Mouse (Mus musculus): Measurements from ENCODE around the gene Obsl1. TPM values are rescaled to one million over a fixed set of nuclear protein-coding genes. Genes with fewer than 3 reads are reported as not detected.

The Obsl1 gene
- polyA plus RNA-seq, 1 experiment from 2014 or later = 48.0 TPM

GRCm38 (mm10) chr1:75521321-75522031, 15.2 kb upstream of the Obsl1 start, which contains the start of gene Stk11ip:
Gene Stk11ip (plus strand): TSS chr1:75521529.
- H3K4me2 ChIP-seq (ENCODE audit: low read depth, low read length) = peak within 1 kb of the TSS; percentile 74
- peak; percentile 98 for ATAC-seq (ENCODE audit: low read depth)
- peak within 1 kb of the TSS; percentile 98 for H3K27ac ChIP-seq (ENCODE audit: low read length)
- peak within 1 kb of the TSS; percentile 68 for H3K4me3 ChIP-seq (ENCODE audit: low read length)
- no peaks in the 10 kb centered on the region for H3K36me3 ChIP-seq (ENCODE audit: control insufficient read depth, insufficient read depth, low read length)
- no peaks in the 10 kb centered on the region for H3K9me3 ChIP-seq (ENCODE audit: control insufficient read depth, low read length)
- under 1% methylated on average over 46 of the region's 46 CpGs for WGBS
- peaks cover 13% of the 10 kb centered on the region for H3K4me1 ChIP-seq (replicated peaks; ENCODE audit: control insufficient read depth, insufficient read depth, low read length)
- H3K9ac ChIP-seq (ENCODE audit: low read length) = peak within 1 kb of the TSS; percentile 70
- H3K27me3 ChIP-seq (ENCODE audit: control insufficient read depth, insufficient read depth, low read depth, low read length) = no peaks in the 10 kb centered on the region

- Histone ChIP-seq H3K4me3 (ENCODE audit: low read length) (no peak overlapping the region), H3K9ac (ENCODE audit: low read length) (peak overlapping the region; percentile 9; the same call in 1 of the 2 replicates), H3K4me1 (replicated peaks; ENCODE audit: control insufficient read depth, insufficient read depth, low read length) (peaks cover 13% of the 10 kb centered on the region), H3K27ac (ENCODE audit: low read length) (peak overlapping the region; percentile 62), H3K4me2 (ENCODE audit: low read depth, low read length) (no peak overlapping the region), H3K9me3 (ENCODE audit: control insufficient read depth, low read length) (no peaks in the 10 kb centered on the region), H3K36me3 (ENCODE audit: control insufficient read depth, insufficient read depth, low read length) (no peaks in the 10 kb centered on the region), H3K27me3 (ENCODE audit: control insufficient read depth, insufficient read depth, low read depth, low read length) (no peaks in the 10 kb centered on the region)
- 0 out of 2 replicates have a peak, but pooled peaks have one; percentile 26 for ATAC-seq (ENCODE audit: low read depth)
- 22% methylated on average over 5 of the region's 5 CpGs for WGBS
Measured at GRCm38 (mm10) chr1:75519576-75519975, 13.3 kb upstream of the Obsl1 start.

GRCm38 (mm10) chr1:75518427-75518826, 12.2 kb upstream of the Obsl1 start:
- Histone ChIP-seq H3K9ac (ENCODE audit: low read length) (no peak overlapping the region), H3K9me3 (ENCODE audit: control insufficient read depth, low read length) (no peaks in the 10 kb centered on the region), H3K4me2 (ENCODE audit: low read depth, low read length) (no peak overlapping the region), H3K4me1 (replicated peaks; ENCODE audit: control insufficient read depth, insufficient read depth, low read length) (peaks cover 13% of the 10 kb centered on the region), H3K27ac (ENCODE audit: low read length) (peak overlapping the region; percentile 21), H3K4me3 (ENCODE audit: low read length) (no peak overlapping the region), H3K36me3 (ENCODE audit: control insufficient read depth, insufficient read depth, low read length) (no peaks in the 10 kb centered on the region), H3K27me3 (ENCODE audit: control insufficient read depth, insufficient read depth, low read depth, low read length) (no peaks in the 10 kb centered on the region)
- WGBS = 90% methylated on average over 4 of the region's 4 CpGs
- no peak for ATAC-seq (ENCODE audit: low read depth)

- Histone ChIP-seq H3K9me3 (ENCODE audit: control insufficient read depth, low read length) (no peaks in the 10 kb centered on the region), H3K4me3 (ENCODE audit: low read length) (no peak overlapping the region), H3K9ac (ENCODE audit: low read length) (no peak overlapping the region), H3K36me3 (ENCODE audit: control insufficient read depth, insufficient read depth, low read length) (no peaks in the 10 kb centered on the region), H3K27ac (ENCODE audit: low read length) (peak overlapping the region; percentile 21), H3K27me3 (ENCODE audit: control insufficient read depth, insufficient read depth, low read depth, low read length) (no peaks in the 10 kb centered on the region), H3K4me2 (ENCODE audit: low read depth, low read length) (no peak overlapping the region), H3K4me1 (replicated peaks; ENCODE audit: control insufficient read depth, insufficient read depth, low read length) (peaks cover 13% of the 10 kb centered on the region)
- WGBS = 36% methylated on average over 3 of the region's 4 CpGs
- no peak for ATAC-seq (ENCODE audit: low read depth)
Measured at GRCm38 (mm10) chr1:75517984-75518383, 11.7 kb upstream of the Obsl1 start.

- no peak for ATAC-seq (ENCODE audit: low read depth)
- Histone ChIP-seq H3K9me3 (ENCODE audit: control insufficient read depth, low read length) (no peaks in the 10 kb centered on the region), H3K36me3 (ENCODE audit: control insufficient read depth, insufficient read depth, low read length) (no peaks in the 10 kb centered on the region), H3K27ac (ENCODE audit: low read length) (no peak overlapping the region), H3K9ac (ENCODE audit: low read length) (no peak overlapping the region), H3K4me3 (ENCODE audit: low read length) (no peak overlapping the region), H3K4me1 (replicated peaks; ENCODE audit: control insufficient read depth, insufficient read depth, low read length) (peaks cover 13% of the 10 kb centered on the region), H3K27me3 (ENCODE audit: control insufficient read depth, insufficient read depth, low read depth, low read length) (no peaks in the 10 kb centered on the region), H3K4me2 (ENCODE audit: low read depth, low read length) (no peak overlapping the region)
- 54% methylated on average over 15 of the region's 15 CpGs for WGBS
Measured at GRCm38 (mm10) chr1:75516703-75517380, 10.6 kb upstream of the Obsl1 start.

GRCm38 (mm10) chr1:75512550-75512949, 6.3 kb upstream of the Obsl1 start:
- no peak overlapping the region for H3K9ac ChIP-seq (ENCODE audit: low read length)
- H3K4me2 ChIP-seq (ENCODE audit: low read depth, low read length) = no peak overlapping the region
- no peaks in the 10 kb centered on the region for H3K9me3 ChIP-seq (ENCODE audit: control insufficient read depth, low read length)
- H3K27ac ChIP-seq (ENCODE audit: low read length) = no peak overlapping the region
- no peaks in the 10 kb centered on the region; the same call in none of the 2 replicates for H3K4me1 ChIP-seq (replicated peaks; ENCODE audit: control insufficient read depth, insufficient read depth, low read length)
- H3K36me3 ChIP-seq (ENCODE audit: control insufficient read depth, insufficient read depth, low read length) = no peaks in the 10 kb centered on the region
- no peaks in the 10 kb centered on the region for H3K27me3 ChIP-seq (ENCODE audit: control insufficient read depth, insufficient read depth, low read depth, low read length)
- H3K4me3 ChIP-seq (ENCODE audit: low read length) = no peak overlapping the region
- WGBS = 87% methylated on average over 3 of the region's 3 CpGs
- no peak for ATAC-seq (ENCODE audit: low read depth)

GRCm38 (mm10) chr1:75511437-75512210, 5.4 kb upstream of the Obsl1 start:
- Histone ChIP-seq H3K27me3 (ENCODE audit: control insufficient read depth, insufficient read depth, low read depth, low read length) (no peaks in the 10 kb centered on the region), H3K4me2 (ENCODE audit: low read depth, low read length) (no peak overlapping the region), H3K27ac (ENCODE audit: low read length) (no peak overlapping the region), H3K9ac (ENCODE audit: low read length) (no peak overlapping the region), H3K9me3 (ENCODE audit: control insufficient read depth, low read length) (no peaks in the 10 kb centered on the region), H3K4me1 (replicated peaks; ENCODE audit: control insufficient read depth, insufficient read depth, low read length) (no peaks in the 10 kb centered on the region; the same call in none of the 2 replicates), H3K36me3 (ENCODE audit: control insufficient read depth, insufficient read depth, low read length) (no peaks in the 10 kb centered on the region), H3K4me3 (ENCODE audit: low read length) (no peak overlapping the region)
- ATAC-seq (ENCODE audit: low read depth) = no peak
- WGBS = 47% methylated on average over 4 of the region's 4 CpGs

GRCm38 (mm10) chr1:75510154-75510553, 3.9 kb upstream of the Obsl1 start:
- WGBS = 61% methylated on average over 5 of the region's 5 CpGs
- H3K4me3 ChIP-seq (ENCODE audit: low read length) = no peak overlapping the region
- no peaks in the 10 kb centered on the region for H3K27me3 ChIP-seq (ENCODE audit: control insufficient read depth, insufficient read depth, low read depth, low read length)
- H3K4me1 ChIP-seq (replicated peaks; ENCODE audit: control insufficient read depth, insufficient read depth, low read length) = no peaks in the 10 kb centered on the region; the same call in none of the 2 replicates
- H3K36me3 ChIP-seq (ENCODE audit: control insufficient read depth, insufficient read depth, low read length) = no peaks in the 10 kb centered on the region
- no peak for ATAC-seq (ENCODE audit: low read depth)
- H3K9ac ChIP-seq (ENCODE audit: low read length) = no peak overlapping the region
- no peak overlapping the region for H3K4me2 ChIP-seq (ENCODE audit: low read depth, low read length)
- no peak overlapping the region for H3K27ac ChIP-seq (ENCODE audit: low read length)
- no peaks in the 10 kb centered on the region for H3K9me3 ChIP-seq (ENCODE audit: control insufficient read depth, low read length)

GRCm38 (mm10) chr1:75509586-75509985, 3.3 kb upstream of the Obsl1 start:
- ATAC-seq (ENCODE audit: low read depth) = no peak
- 59% methylated on average over 20 of the region's 20 CpGs for WGBS
- no peaks in the 10 kb centered on the region for H3K27me3 ChIP-seq (ENCODE audit: control insufficient read depth, insufficient read depth, low read depth, low read length)
- H3K36me3 ChIP-seq (ENCODE audit: control insufficient read depth, insufficient read depth, low read length) = no peaks in the 10 kb centered on the region
- H3K9ac ChIP-seq (ENCODE audit: low read length) = no peak overlapping the region
- no peak overlapping the region for H3K4me2 ChIP-seq (ENCODE audit: low read depth, low read length)
- no peak overlapping the region for H3K27ac ChIP-seq (ENCODE audit: low read length)
- no peaks in the 10 kb centered on the region for H3K9me3 ChIP-seq (ENCODE audit: control insufficient read depth, low read length)
- H3K4me1 ChIP-seq (replicated peaks; ENCODE audit: control insufficient read depth, insufficient read depth, low read length) = peaks cover 2% of the 10 kb centered on the region
- H3K4me3 ChIP-seq (ENCODE audit: low read length) = no peak overlapping the region

Measured in lung, embryonic 16.5 days (tissue).